Mouse (Mus musculus): ENCODE results near the gene Pigv.

Gene Pigv

DNA sequence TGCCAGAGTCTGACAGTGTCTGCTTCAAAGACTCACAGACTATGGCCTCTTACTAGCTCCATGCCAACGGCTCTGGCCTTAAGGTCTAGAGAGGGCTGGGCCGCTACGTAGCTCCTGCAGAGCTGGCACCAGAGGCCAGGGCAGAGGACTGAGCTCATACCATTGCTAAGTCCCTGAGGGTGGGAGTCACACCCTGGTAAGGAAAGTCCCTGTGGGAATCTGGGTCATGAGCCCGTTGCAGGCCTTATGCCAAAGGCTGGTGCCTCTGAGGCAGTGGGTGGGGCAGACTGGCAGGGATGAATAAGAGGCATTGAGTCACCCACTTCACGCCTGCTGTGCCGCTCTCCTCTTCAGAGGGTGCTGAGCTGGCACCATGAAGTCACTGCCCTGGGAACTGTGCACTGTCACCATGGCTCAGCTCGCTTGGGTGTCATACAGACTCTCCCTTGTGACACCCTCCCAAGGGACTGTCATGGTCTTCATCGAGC is 58.1 kb downstream of the Pigv start:
- peak; percentile 39 to 53 for DNase-seq (ENCODE audit: low spot score in 2 of 2)

DNA sequence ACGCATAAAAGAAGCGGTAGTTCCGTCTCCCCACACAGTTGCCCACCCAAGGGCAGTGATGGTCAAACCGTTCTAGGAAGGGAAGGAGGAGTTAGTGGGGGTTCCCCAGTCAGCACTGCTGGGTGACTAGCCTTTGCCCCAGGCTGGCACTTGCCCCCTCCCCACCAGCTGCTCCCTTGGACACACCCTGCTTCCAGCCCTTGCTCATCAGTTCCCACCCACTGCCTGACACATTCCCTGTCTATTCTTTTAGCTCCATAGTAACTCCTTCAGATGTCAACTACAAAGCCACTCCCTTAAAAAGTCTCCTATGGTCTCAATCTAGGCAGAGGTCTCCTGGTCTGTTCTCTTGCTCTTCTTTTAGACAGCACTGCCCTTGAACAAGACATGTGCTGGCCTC is 58.6 kb downstream of the Pigv start:
- DNase-seq (ENCODE audit: low spot score in 2 of 2), result no peak

DNA sequence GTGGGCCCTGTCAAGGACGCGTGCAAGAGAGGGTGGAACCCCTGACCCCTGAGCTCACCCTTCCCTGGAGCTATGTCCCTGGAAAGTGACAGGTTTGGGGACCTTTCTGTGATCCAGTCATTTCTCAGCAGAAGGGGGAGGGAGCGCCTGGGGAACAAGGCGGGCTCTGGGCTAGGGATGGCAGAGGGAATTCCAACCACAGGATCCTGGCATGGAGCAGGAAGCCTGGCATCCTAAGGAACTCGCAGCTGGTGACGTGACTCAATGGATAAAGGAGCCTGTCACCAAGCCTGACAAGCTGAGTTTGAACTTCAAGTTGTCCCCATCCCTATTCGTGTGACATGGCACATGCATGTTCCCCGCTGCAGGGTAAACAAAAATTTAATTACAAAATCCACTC is 59.4 kb downstream of the Pigv start:
- DNase-seq (ENCODE audit: low spot score in 2 of 2), result no peak

DNA sequence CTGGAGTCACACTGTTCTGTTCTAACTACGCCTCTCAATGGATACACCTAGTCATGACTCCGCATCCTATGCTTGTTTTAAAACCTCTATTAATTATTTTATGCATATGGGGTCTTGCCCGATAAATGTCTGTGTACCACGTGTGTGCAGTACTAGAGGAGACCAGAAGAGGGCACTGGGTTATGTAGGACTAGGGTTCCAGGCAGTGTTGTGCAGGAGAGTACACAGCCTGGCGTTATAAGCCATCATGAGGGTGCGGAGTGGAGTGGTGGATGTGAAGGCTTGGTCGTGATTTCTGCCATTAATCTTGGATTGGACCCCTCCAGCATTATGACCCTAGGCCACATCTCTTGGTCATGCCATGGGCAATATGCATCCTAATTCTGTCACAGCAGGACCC is 60.0 kb downstream of the Pigv start:
- DNase-seq (ENCODE audit: low spot score in 2 of 2), result no peak

DNA sequence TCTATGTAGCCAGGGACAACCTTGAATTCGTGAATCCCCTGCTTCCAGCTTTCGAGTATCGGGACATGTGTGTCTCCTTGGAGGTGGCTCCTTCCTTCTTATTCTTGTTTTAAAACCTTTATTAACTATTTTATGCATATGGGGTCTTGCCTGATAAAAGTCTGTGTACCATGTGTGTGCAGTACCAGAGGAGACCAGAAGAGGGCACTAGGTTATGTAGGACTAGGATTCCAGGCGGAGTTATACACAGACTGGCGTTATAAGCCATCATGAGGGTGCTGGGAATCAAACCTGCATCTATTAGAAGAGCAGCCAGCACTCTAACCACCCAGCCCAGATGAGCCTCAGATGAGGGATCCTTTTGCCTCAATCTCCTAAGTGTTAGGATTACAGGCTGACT is 60.6 kb downstream of the Pigv start:
- DNase-seq (ENCODE audit: low spot score in 2 of 2), result no peak
